Mouse (Mus musculus) intestine, embryonic 16.5 days (tissue): ENCODE results near the gene Adcy3. TPM values are rescaled to one million over a fixed set of nuclear protein-coding genes. Genes with fewer than 3 reads are reported as not detected.

Experiments
- ATAC-seq: fragments of 200-750 bp; cut with Nextera tagmentation; 2 replicates; pipeline ENCODE4 v1.8.0; 2017; ENCODE audit warnings: moderate TSS enrichment, moderate library complexity
- H3K27ac ChIP-seq: fragments of 300-500 bp; sonication (generic); 2 replicates; pipeline ENCODE4 v1.5.1; 2014; ENCODE audit warnings: mild to moderate bottlenecking, low read length
- H3K27me3 ChIP-seq: fragments of 300-500 bp; sonication (generic); replicated peaks from 2 replicates; pipeline ENCODE4 v1.6.1; 2014; ENCODE audit warnings: low read length, control low read depth, mixed read lengths; ENCODE audit not compliant: control insufficient read depth, insufficient read depth
- H3K36me3 ChIP-seq: fragments of 300-500 bp; sonication (generic); 2 replicates; pipeline ENCODE4 v1.6.1; 2014; ENCODE audit warnings: low read length, control low read depth; ENCODE audit not compliant: control insufficient read depth, insufficient read depth
- H3K4me1 ChIP-seq: fragments of 300-500 bp; sonication (generic); 2 replicates; pipeline ENCODE4 v1.6.1; 2014; ENCODE audit warnings: low read length, control low read depth, mixed read lengths; ENCODE audit not compliant: control insufficient read depth, insufficient read depth
- H3K4me2 ChIP-seq: fragments of 300-500 bp; sonication (generic); 2 replicates; pipeline ENCODE4 v1.6.1; 2014; ENCODE audit warnings: low read depth, low read length, control low read depth
- H3K4me3 ChIP-seq: fragments of 300-500 bp; sonication (generic); 2 replicates; pipeline ENCODE4 v1.5.1; 2014; ENCODE audit warnings: mild to moderate bottlenecking, low read length
- H3K9ac ChIP-seq: fragments of 300-500 bp; sonication (generic); 2 replicates; pipeline ENCODE4 v1.6.1; 2014; ENCODE audit warnings: low read depth, low read length
- H3K9me3 ChIP-seq: fragments of 300-500 bp; sonication (generic); 2 replicates; pipeline ENCODE4 v1.6.1; 2016; ENCODE audit warnings: low read length, control low read depth; ENCODE audit not compliant: control insufficient read depth
- WGBS: fragments of 180-500 bp; shearing (Covaris S2); extraction: QIAGEN DNeasy Blood & Tissue Kit; methylation state at CpG from one replicate; pipeline ENCODE4 v1.1.7; 2014; 5-methylcytosine and 5-hydroxymethylcytosine counted together
- polyA plus RNA-seq: library from polyadenylated mRNA; unstranded; fragments of >200 nt; fragmentation: Nextera tagmentation; extraction: Ambion mirVana; gene quantifications from 2 replicates; pipeline ENCODE4 v1.2.1, GENCODE M21; 2015

Gene Adcy3
- polyA plus RNA-seq, 1 experiment from 2014 or later = 5.0 TPM

- ATAC-seq = no peak
- H3K4me3 ChIP-seq = no peak overlapping the region
- WGBS = 77% methylated on average over 2 of the region's 2 CpGs
Measured at GRCm38 (mm10) chr12:4150936-4151335, 18.0 kb downstream of the Adcy3 start.

GRCm38 (mm10) chr12:4151969-4152368, 19.1 kb downstream of the Adcy3 start:
- no peaks in the 10 kb centered on the region for H3K36me3 ChIP-seq
- no peak overlapping the region for H3K27ac ChIP-seq
- no peaks in the 10 kb centered on the region for H3K27me3 ChIP-seq
- no peaks in the 10 kb centered on the region for H3K9me3 ChIP-seq
- WGBS = 81% methylated on average over 3 of the region's 3 CpGs
- no peak overlapping the region for H3K9ac ChIP-seq
- H3K4me3 ChIP-seq = no peak overlapping the region
- no peak overlapping the region for H3K4me2 ChIP-seq
- no peak for ATAC-seq
- 0 out of 2 replicates have a peak, but pooled peaks cover 2% of the 10 kb centered on the region for H3K4me1 ChIP-seq

More at GRCm38 (mm10) chr12:4150936-4151335, 18.0 kb downstream of the Adcy3 start:
- Histone ChIP-seq H3K4me2 (no peak overlapping the region), H3K27ac (no peak overlapping the region), H3K4me1 (0 out of 2 replicates have a peak, but pooled peaks cover 2% of the 10 kb centered on the region), H3K36me3 (no peaks in the 10 kb centered on the region), H3K9me3 (no peaks in the 10 kb centered on the region), H3K27me3 (no peaks in the 10 kb centered on the region), H3K9ac (no peak overlapping the region)

- ATAC-seq = no peak
Measured at GRCm38 (mm10) chr12:4157466-4157865, 24.6 kb downstream of the Adcy3 start.

GRCm38 (mm10) chr12:4158179-4158578, 25.3 kb downstream of the Adcy3 start:
- ATAC-seq = no peak
- Histone ChIP-seq H3K36me3 (no peaks in the 10 kb centered on the region), H3K4me1 (no peaks in the 10 kb centered on the region), H3K9me3 (no peaks in the 10 kb centered on the region), H3K27ac (no peak overlapping the region), H3K9ac (no peak overlapping the region), H3K27me3 (no peaks in the 10 kb centered on the region), H3K4me3 (no peak overlapping the region), H3K4me2 (no peak overlapping the region)
- 90% methylated on average over 3 of the region's 3 CpGs for WGBS

More at GRCm38 (mm10) chr12:4157466-4157865, 24.6 kb downstream of the Adcy3 start:
- no peaks in the 10 kb centered on the region for H3K4me1 ChIP-seq
- H3K27ac ChIP-seq = no peak overlapping the region
- no peak overlapping the region for H3K4me3 ChIP-seq
- no peaks in the 10 kb centered on the region for H3K36me3 ChIP-seq
- no peaks in the 10 kb centered on the region for H3K9me3 ChIP-seq
- 79% methylated on average over 2 of the region's 2 CpGs for WGBS
- no peaks in the 10 kb centered on the region for H3K27me3 ChIP-seq
- H3K4me2 ChIP-seq = no peak overlapping the region
- no peak overlapping the region for H3K9ac ChIP-seq

- no peaks in the 10 kb centered on the region for H3K4me1 ChIP-seq
- peak overlapping the region; percentile 51 for H3K27ac ChIP-seq
- H3K4me2 ChIP-seq = no peak overlapping the region
- no peaks in the 10 kb centered on the region for H3K36me3 ChIP-seq
- peak; percentile 96 for ATAC-seq
- WGBS = 72% methylated on average over 7 of the region's 7 CpGs
- no peak overlapping the region for H3K9ac ChIP-seq
- H3K27me3 ChIP-seq = no peaks in the 10 kb centered on the region
- H3K9me3 ChIP-seq = no peaks in the 10 kb centered on the region
- no peak overlapping the region for H3K4me3 ChIP-seq
Measured at GRCm38 (mm10) chr12:4158868-4159632, 26.1 kb downstream of the Adcy3 start.

- 77% methylated on average over 7 of the region's 7 CpGs for WGBS
- Histone ChIP-seq H3K9ac (no peak overlapping the region), H3K4me2 (no peak overlapping the region), H3K36me3 (no peaks in the 10 kb centered on the region), H3K27ac (no peak overlapping the region), H3K27me3 (no peaks in the 10 kb centered on the region), H3K9me3 (no peaks in the 10 kb centered on the region), H3K4me3 (no peak overlapping the region), H3K4me1 (no peaks in the 10 kb centered on the region)
- no peak for ATAC-seq
Measured at GRCm38 (mm10) chr12:4160322-4160721, 27.4 kb downstream of the Adcy3 start.

- H3K4me1 ChIP-seq = no peaks in the 10 kb centered on the region
- no peaks in the 10 kb centered on the region for H3K9me3 ChIP-seq
- no peak for ATAC-seq
- no peaks in the 10 kb centered on the region for H3K36me3 ChIP-seq
- WGBS = 39% methylated on average over 2 of the region's 2 CpGs
- no peak overlapping the region for H3K4me2 ChIP-seq
- H3K27me3 ChIP-seq = no peaks in the 10 kb centered on the region
- no peak overlapping the region for H3K27ac ChIP-seq
- no peak overlapping the region for H3K9ac ChIP-seq
- H3K4me3 ChIP-seq = no peak overlapping the region
Measured at GRCm38 (mm10) chr12:4162886-4163285, 30.0 kb downstream of the Adcy3 start.

GRCm38 (mm10) chr12:4166970-4167369, 34.1 kb downstream of the Adcy3 start:
- no peaks in the 10 kb centered on the region for H3K4me1 ChIP-seq
- H3K27me3 ChIP-seq = no peaks in the 10 kb centered on the region
- no peak overlapping the region for H3K4me2 ChIP-seq
- no peaks in the 10 kb centered on the region for H3K36me3 ChIP-seq
- no peaks in the 10 kb centered on the region for H3K9me3 ChIP-seq
- no peak overlapping the region for H3K4me3 ChIP-seq
- no peak overlapping the region for H3K9ac ChIP-seq
- 65% methylated on average over 3 of the region's 3 CpGs for WGBS
- no peak for ATAC-seq
- H3K27ac ChIP-seq = no peak overlapping the region

GRCm38 (mm10) chr12:4169058-4169457, 36.2 kb downstream of the Adcy3 start:
- Histone ChIP-seq H3K4me1 (no peaks in the 10 kb centered on the region), H3K27ac (no peak overlapping the region), H3K4me2 (no peak overlapping the region), H3K36me3 (no peaks in the 10 kb centered on the region), H3K9me3 (no peaks in the 10 kb centered on the region), H3K4me3 (no peak overlapping the region), H3K9ac (no peak overlapping the region), H3K27me3 (no peaks in the 10 kb centered on the region)
- 90% methylated on average over 1 of the region's 1 CpGs for WGBS
- ATAC-seq = no peak

- no peak for ATAC-seq
- H3K27ac ChIP-seq = no peak overlapping the region
- no peaks in the 10 kb centered on the region for H3K36me3 ChIP-seq
- no peak overlapping the region for H3K4me2 ChIP-seq
- 86% methylated on average over 5 of the region's 5 CpGs for WGBS
- no peak overlapping the region for H3K9ac ChIP-seq
- H3K4me1 ChIP-seq = no peaks in the 10 kb centered on the region
- no peaks in the 10 kb centered on the region for H3K27me3 ChIP-seq
- H3K9me3 ChIP-seq = no peaks in the 10 kb centered on the region
- H3K4me3 ChIP-seq = no peak overlapping the region
Measured at GRCm38 (mm10) chr12:4169622-4170021, 36.7 kb downstream of the Adcy3 start.
